Mouse (Mus musculus): ENCODE results near the gene Olfr1357. TPM values are rescaled to one million over a fixed set of nuclear protein-coding genes. Genes with fewer than 3 reads are reported as not detected.

The Olfr1357 gene
- polyA plus RNA-seq (2014; fragmentation: Illumina TruSeq; extraction: RNeasy Lipid Tissue Mini Kit (QIAGEN cat#74804); ENCODE audit: low read depth, low replicate concordance): not detected

GRCm38 (mm10) chr10:78617974-78618373 is at the start of gene Olfr1357:
Gene Olfr1357 (minus strand): TSS chr10:78618074.

GRCm38 (mm10) chr10:78591406-78592328 is 26.2 kb downstream of the Olfr1357 start, which contains the start of gene Syde1:
Gene Syde1 (minus strand): TSS chr10:78591964.

GRCm38 (mm10) chr10:78574250-78575104 is 43.4 kb downstream of the Olfr1357 start, which contains the start of gene Ilvbl:
Gene Ilvbl (plus strand): TSS chr10:78574346.

Other genes starting within 250 kb of the Olfr1357 start
- gene Rrp1, start 205.0 kb downstream of the Olfr1357 start, polyA plus RNA-seq (2014; fragmentation: Illumina TruSeq; extraction: RNeasy Lipid Tissue Mini Kit (QIAGEN cat#74804); ENCODE audit: low read depth, low replicate concordance): 106 TPM
- 42.0 TPM for gene Cstb, start 192.4 kb downstream of the Olfr1357 start, polyA plus RNA-seq (2014; fragmentation: Illumina TruSeq; extraction: RNeasy Lipid Tissue Mini Kit (QIAGEN cat#74804); ENCODE audit: low read depth, low replicate concordance)
- 9.8 TPM for gene Pdxk, start 153.1 kb downstream of the Olfr1357 start, polyA plus RNA-seq (2014; fragmentation: Illumina TruSeq; extraction: RNeasy Lipid Tissue Mini Kit (QIAGEN cat#74804); ENCODE audit: low read depth, low replicate concordance)
- gene Olfr1358, start 100.6 kb downstream of the Olfr1357 start, polyA plus RNA-seq (2014; fragmentation: Illumina TruSeq; extraction: RNeasy Lipid Tissue Mini Kit (QIAGEN cat#74804); ENCODE audit: low read depth, low replicate concordance): not detected
- 48.7 TPM for gene Ilvbl, start 43.7 kb downstream of the Olfr1357 start, polyA plus RNA-seq (2014; fragmentation: Illumina TruSeq; extraction: RNeasy Lipid Tissue Mini Kit (QIAGEN cat#74804); ENCODE audit: low read depth, low replicate concordance)
- 14.8 TPM for gene Syde1, start 26.1 kb downstream of the Olfr1357 start, polyA plus RNA-seq (2014; fragmentation: Illumina TruSeq; extraction: RNeasy Lipid Tissue Mini Kit (QIAGEN cat#74804); ENCODE audit: low read depth, low replicate concordance)
- not detected for gene Casp14, start 100.2 kb upstream of the Olfr1357 start, polyA plus RNA-seq (2014; fragmentation: Illumina TruSeq; extraction: RNeasy Lipid Tissue Mini Kit (QIAGEN cat#74804); ENCODE audit: low read depth, low replicate concordance)
- not detected for gene Ccdc105, start 135.0 kb upstream of the Olfr1357 start, polyA plus RNA-seq (2014; fragmentation: Illumina TruSeq; extraction: RNeasy Lipid Tissue Mini Kit (QIAGEN cat#74804); ENCODE audit: low read depth, low replicate concordance)
- gene Slc1a6, start 162.4 kb upstream of the Olfr1357 start, polyA plus RNA-seq (2014; fragmentation: Illumina TruSeq; extraction: RNeasy Lipid Tissue Mini Kit (QIAGEN cat#74804); ENCODE audit: low read depth, low replicate concordance): not detected
- not detected for gene Olfr1356, start 234.1 kb upstream of the Olfr1357 start, polyA plus RNA-seq (2014; fragmentation: Illumina TruSeq; extraction: RNeasy Lipid Tissue Mini Kit (QIAGEN cat#74804); ENCODE audit: low read depth, low replicate concordance)